Mouse (Mus musculus) embryonic facial prominence, embryonic 11.5 days (tissue): ENCODE data around the gene Sat2. TPM values are rescaled to one million over a fixed set of nuclear protein-coding genes. Genes with fewer than 3 reads are reported as not detected.

Experiments
- ATAC-seq: fragments of 200-750 bp; cut with Nextera tagmentation; replicated peaks from 2 replicates; pipeline ENCODE4 v1.8.0; 2017; ENCODE audit warnings: low read depth; ENCODE audit not compliant: insufficient number of reproducible peaks, low FRiP score, low TSS enrichment
- DNase-seq: peaks from one replicate; pipeline ENCODE4 v3.0.0-alpha.2; 2015; ENCODE audit warnings: low spot score
- H3K27ac ChIP-seq: fragments of 300-500 bp; sonication (generic); replicated peaks from 2 replicates; pipeline ENCODE4 v1.5.1; 2014; ENCODE audit warnings: mild to moderate bottlenecking, low read depth, low read length, control low read depth
- H3K27me3 ChIP-seq: fragments of 300-500 bp; sonication (generic); 2 replicates; pipeline ENCODE4 v1.6.1; 2014; ENCODE audit warnings: mild to moderate bottlenecking, low read length, moderate library complexity, mixed read lengths; ENCODE audit not compliant: control insufficient read depth, insufficient read depth
- H3K36me3 ChIP-seq: fragments of 300-500 bp; sonication (generic); replicated peaks from 2 replicates; pipeline ENCODE4 v1.6.1; 2014; ENCODE audit warnings: low read depth, mild to moderate bottlenecking, low read length, moderate library complexity, mixed read lengths; ENCODE audit not compliant: control insufficient read depth, insufficient read depth
- H3K4me1 ChIP-seq: fragments of 300-500 bp; sonication (generic); 2 replicates; pipeline ENCODE4 v1.6.1; 2014; ENCODE audit warnings: low read length, mixed read lengths; ENCODE audit not compliant: control insufficient read depth, insufficient read depth
- H3K4me2 ChIP-seq: fragments of 300-500 bp; sonication (generic); 2 replicates; pipeline ENCODE4 v1.6.1; 2014; ENCODE audit warnings: low read depth, mild to moderate bottlenecking, control low read depth, low read length, moderate library complexity
- H3K4me3 ChIP-seq: fragments of 300-500 bp; sonication (generic); 2 replicates; pipeline ENCODE4 v1.5.1; 2014; ENCODE audit warnings: low read depth, low read length, control low read depth
- H3K9ac ChIP-seq: fragments of 300-500 bp; sonication (generic); replicated peaks from 2 replicates; pipeline ENCODE4 v1.6.1; 2014; ENCODE audit warnings: mild to moderate bottlenecking, control low read depth, low read length
- H3K9me3 ChIP-seq: fragments of 300-500 bp; sonication (generic); replicated peaks from 2 replicates; pipeline ENCODE4 v1.6.1; 2016; ENCODE audit warnings: mild to moderate bottlenecking, low read length, inconsistent platforms, mixed read lengths; ENCODE audit not compliant: control insufficient read depth
- WGBS: fragments of 180-500 bp; shearing (Covaris S2); extraction: QIAGEN DNeasy Blood & Tissue Kit; methylation state at CpG from one replicate; pipeline ENCODE4 v1.1.7; 2014; 5-methylcytosine and 5-hydroxymethylcytosine counted together
- polyA plus RNA-seq: library from polyadenylated mRNA; unstranded; fragments of >200 nt; fragmentation: Nextera tagmentation; extraction: Ambion mirVana; gene quantifications from 2 replicates; pipeline ENCODE4 v1.2.1, GENCODE M21; 2014

Sat2 gene
- polyA plus RNA-seq, 1 experiment from 2014 or later: 15.0 TPM

- no peaks in the 10 kb centered on the region for H3K9me3 ChIP-seq
- H3K36me3 ChIP-seq: peaks cover 16% of the 10 kb centered on the region
Observed at GRCm38 (mm10) chr11:69591424-69591823, 30.4 kb upstream of the Sat2 start.

GRCm38 (mm10) chr11:69591899-69592637, 29.8 kb upstream of the Sat2 start:
- DNase-seq: no peak
- no peak overlapping the region for H3K27ac ChIP-seq
- no peak overlapping the region for H3K4me3 ChIP-seq
- WGBS: 83% methylated on average over 7 of the region's 7 CpGs
- no peaks in the 10 kb centered on the region for H3K4me1 ChIP-seq
- no peaks in the 10 kb centered on the region for H3K9me3 ChIP-seq
- no peaks in the 10 kb centered on the region for H3K27me3 ChIP-seq
- no peak overlapping the region for H3K9ac ChIP-seq
- H3K36me3 ChIP-seq: peaks cover 16% of the 10 kb centered on the region
- 0 out of 2 replicates have a peak, but pooled peaks have one; percentile 12 for ATAC-seq
- H3K4me2 ChIP-seq: no peak overlapping the region

More at GRCm38 (mm10) chr11:69591424-69591823, 30.4 kb upstream of the Sat2 start:
- no peak overlapping the region for H3K9ac ChIP-seq
- no peak overlapping the region for H3K27ac ChIP-seq
- no peak overlapping the region for H3K4me3 ChIP-seq
- H3K4me1 ChIP-seq: no peaks in the 10 kb centered on the region
- DNase-seq (no peak), ATAC-seq (no peak)
- WGBS: 78% methylated on average over 3 of the region's 3 CpGs
- no peak overlapping the region for H3K4me2 ChIP-seq
- no peaks in the 10 kb centered on the region for H3K27me3 ChIP-seq

- Histone ChIP-seq H3K9ac (no peak overlapping the region), H3K27me3 (no peaks in the 10 kb centered on the region), H3K4me2 (no peak overlapping the region), H3K4me1 (no peaks in the 10 kb centered on the region), H3K4me3 (no peak overlapping the region), H3K27ac (no peak overlapping the region), H3K36me3 (peaks cover 16% of the 10 kb centered on the region), H3K9me3 (no peaks in the 10 kb centered on the region)
- 94% methylated on average over 4 of the region's 4 CpGs for WGBS
- ATAC-seq: no peak
- no peak for DNase-seq
Observed at GRCm38 (mm10) chr11:69592799-69593198, 29.0 kb upstream of the Sat2 start.

GRCm38 (mm10) chr11:69594853-69595252, 27.0 kb upstream of the Sat2 start:
- H3K9me3 ChIP-seq: no peaks in the 10 kb centered on the region
- ATAC-seq (no peak), DNase-seq (no peak)
- no peaks in the 10 kb centered on the region for H3K4me1 ChIP-seq
- no peak overlapping the region for H3K27ac ChIP-seq
- H3K9ac ChIP-seq: no peak overlapping the region
- no peaks in the 10 kb centered on the region for H3K27me3 ChIP-seq
- H3K36me3 ChIP-seq: peaks cover 8% of the 10 kb centered on the region
- H3K4me3 ChIP-seq: no peak overlapping the region
- 97% methylated on average over 6 of the region's 6 CpGs for WGBS
- H3K4me2 ChIP-seq: no peak overlapping the region

GRCm38 (mm10) chr11:69599436-69599835, 22.4 kb upstream of the Sat2 start:
- Histone ChIP-seq H3K9ac (no peak overlapping the region), H3K4me3 (no peak overlapping the region), H3K4me1 (peaks cover 4% of the 10 kb centered on the region), H3K36me3 (no peaks in the 10 kb centered on the region), H3K4me2 (no peak overlapping the region), H3K9me3 (no peaks in the 10 kb centered on the region), H3K27me3 (peaks cover 5% of the 10 kb centered on the region), H3K27ac (no peak overlapping the region)
- no peak for DNase-seq
- WGBS: 7% methylated on average over 9 of the region's 9 CpGs
- ATAC-seq: no peak

GRCm38 (mm10) chr11:69600098-69600497, 21.7 kb upstream of the Sat2 start:
- Histone ChIP-seq H3K27me3 (peaks cover 9% of the 10 kb centered on the region), H3K9ac (no peak overlapping the region; the same call in 1 of the 2 replicates), H3K9me3 (no peaks in the 10 kb centered on the region), H3K4me2 (no peak overlapping the region), H3K4me1 (peaks cover 4% of the 10 kb centered on the region), H3K4me3 (no peak overlapping the region), H3K36me3 (no peaks in the 10 kb centered on the region), H3K27ac (0 out of 2 replicates have a peak overlapping the region, but pooled peaks have one; percentile 16)
- DNase-seq (peak; percentile 76), ATAC-seq (no peak)
- WGBS: 7% methylated on average over 6 of the region's 6 CpGs

- Histone ChIP-seq H3K9ac (no peak overlapping the region), H3K9me3 (no peaks in the 10 kb centered on the region), H3K4me1 (peaks cover 4% of the 10 kb centered on the region), H3K4me3 (no peak overlapping the region), H3K36me3 (no peaks in the 10 kb centered on the region), H3K4me2 (no peak overlapping the region), H3K27me3 (peaks cover 10% of the 10 kb centered on the region), H3K27ac (no peak overlapping the region)
- DNase-seq: no peak
- WGBS: 90% methylated on average over 3 of the region's 3 CpGs
- no peak for ATAC-seq
Observed at GRCm38 (mm10) chr11:69601768-69602167, 20.1 kb upstream of the Sat2 start.

- Histone ChIP-seq H3K9ac (no peak overlapping the region), H3K4me3 (no peak overlapping the region), H3K4me1 (peaks cover 4% of the 10 kb centered on the region), H3K27me3 (peaks cover 10% of the 10 kb centered on the region), H3K4me2 (no peak overlapping the region), H3K36me3 (no peaks in the 10 kb centered on the region), H3K27ac (no peak overlapping the region), H3K9me3 (no peaks in the 10 kb centered on the region)
- no peak for ATAC-seq
- DNase-seq: no peak
- WGBS: 71% methylated on average over 8 of the region's 8 CpGs
Observed at GRCm38 (mm10) chr11:69603516-69603915, 18.3 kb upstream of the Sat2 start.
